Mouse (Mus musculus) hindbrain, embryonic 13.5 days (tissue): ENCODE results near the gene Pcx. TPM values are rescaled to one million over a fixed set of nuclear protein-coding genes. Genes with fewer than 3 reads are reported as not detected.

Source experiments
- ATAC-seq: fragments of 200-750 bp; cut with Nextera tagmentation; 2 replicates; pipeline ENCODE4 v1.8.0; 2017; ENCODE audit warnings: moderate TSS enrichment; ENCODE audit not compliant: low FRiP score
- H3K27ac ChIP-seq: fragments of 300-500 bp; sonication (generic); 2 replicates; pipeline ENCODE4 v1.5.1; 2015; ENCODE audit warnings: inconsistent platforms, mild to moderate bottlenecking, moderate library complexity
- H3K27me3 ChIP-seq: fragments of 300-500 bp; sonication (generic); 2 replicates; pipeline ENCODE4 v1.6.1; 2015; ENCODE audit warnings: mild to moderate bottlenecking, inconsistent platforms
- H3K36me3 ChIP-seq: fragments of 300-500 bp; sonication (generic); 2 replicates; pipeline ENCODE4 v1.6.1; 2015; ENCODE audit warnings: mild to moderate bottlenecking, inconsistent platforms
- H3K4me1 ChIP-seq: fragments of 300-500 bp; sonication (generic); replicated peaks from 2 replicates; pipeline ENCODE4 v1.6.1; 2015; ENCODE audit warnings: inconsistent platforms
- H3K4me2 ChIP-seq: fragments of 300-500 bp; sonication (generic); 2 replicates; pipeline ENCODE4 v1.6.1; 2015; ENCODE audit warnings: inconsistent platforms, mild to moderate bottlenecking, moderate library complexity
- H3K4me3 ChIP-seq: fragments of 300-500 bp; sonication (generic); 2 replicates; pipeline ENCODE4 v1.5.1; 2015; ENCODE audit warnings: mild to moderate bottlenecking, inconsistent platforms
- H3K9ac ChIP-seq: fragments of 300-500 bp; sonication (generic); 2 replicates; pipeline ENCODE4 v1.6.1; 2015; ENCODE audit warnings: mild to moderate bottlenecking, inconsistent platforms
- H3K9me3 ChIP-seq: fragments of 300-500 bp; sonication (generic); 2 replicates; pipeline ENCODE4 v1.6.1; 2016; ENCODE audit warnings: inconsistent platforms
- WGBS: fragments of 180-500 bp; shearing (Covaris S2); methylation state at CpG from one replicate; pipeline ENCODE4 v1.1.7; 2015; 5-methylcytosine and 5-hydroxymethylcytosine counted together
- polyA plus RNA-seq: library from polyadenylated mRNA; unstranded; fragments of >200 nt; fragmentation: Nextera tagmentation; extraction: Ambion mirVana; gene quantifications from 2 replicates; pipeline ENCODE4 v1.2.1, GENCODE M21; 2015

Gene Pcx
- polyA plus RNA-seq: 22.5 and 24.3 TPM in 2 replicates

GRCm38 (mm10) chr19:4509986-4510963 is at the start of gene Pcx:
Gene Pcx (plus strand): TSS chr19:4510472.
- H3K4me1 ChIP-seq: peaks cover 13% of the 10 kb centered on the region
- peaks cover 11% of the 10 kb centered on the region; the same call in 1 of the 2 replicates for H3K27me3 ChIP-seq
- peak; percentile 100 for ATAC-seq
- under 1% methylated on average over 80 of the region's 82 CpGs for WGBS
- peak within 1 kb of the TSS; percentile 65 for H3K4me3 ChIP-seq
- H3K9me3 ChIP-seq: no peaks in the 10 kb centered on the region
- H3K36me3 ChIP-seq: no peaks in the 10 kb centered on the region
- H3K4me2 ChIP-seq: peak within 1 kb of the TSS; percentile 79
- H3K9ac ChIP-seq: peak within 1 kb of the TSS; percentile 75
- H3K27ac ChIP-seq: peak within 1 kb of the TSS; percentile 70; the same call in 1 of the 2 replicates

GRCm38 (mm10) chr19:4461981-4462380 is 48.3 kb upstream of the Pcx start:
- no peak for ATAC-seq
- no peak overlapping the region for H3K9ac ChIP-seq
- H3K9me3 ChIP-seq: no peaks in the 10 kb centered on the region
- no peak overlapping the region for H3K4me3 ChIP-seq
- H3K36me3 ChIP-seq: no peaks in the 10 kb centered on the region
- H3K4me2 ChIP-seq: no peak overlapping the region
- H3K27me3 ChIP-seq: peaks cover 7% of the 10 kb centered on the region; the same call in 1 of the 2 replicates
- H3K4me1 ChIP-seq: 0 out of 2 replicates have a peak, but pooled peaks cover under 1% of the 10 kb centered on the region
- no peak overlapping the region for H3K27ac ChIP-seq
- WGBS: 90% methylated on average over 8 of the region's 8 CpGs

- H3K4me3 ChIP-seq: no peak overlapping the region
- H3K4me2 ChIP-seq: no peak overlapping the region
- no peak for ATAC-seq
- H3K4me1 ChIP-seq: no peaks in the 10 kb centered on the region
- H3K27me3 ChIP-seq: no peaks in the 10 kb centered on the region
- no peaks in the 10 kb centered on the region for H3K9me3 ChIP-seq
- 88% methylated on average over 4 of the region's 4 CpGs for WGBS
- no peak overlapping the region for H3K27ac ChIP-seq
- H3K9ac ChIP-seq: no peak overlapping the region
- no peaks in the 10 kb centered on the region for H3K36me3 ChIP-seq
Measured at GRCm38 (mm10) chr19:4464666-4465065, 45.6 kb upstream of the Pcx start.

- 30% methylated on average over 5 of the region's 5 CpGs for WGBS
- no peak overlapping the region for H3K4me3 ChIP-seq
- no peaks in the 10 kb centered on the region for H3K9me3 ChIP-seq
- ATAC-seq: no peak
- H3K36me3 ChIP-seq: no peaks in the 10 kb centered on the region
- 0 out of 2 replicates have a peak, but pooled peaks cover 4% of the 10 kb centered on the region for H3K27me3 ChIP-seq
- H3K9ac ChIP-seq: no peak overlapping the region
- no peaks in the 10 kb centered on the region for H3K4me1 ChIP-seq
- H3K27ac ChIP-seq: no peak overlapping the region
- H3K4me2 ChIP-seq: no peak overlapping the region
Measured at GRCm38 (mm10) chr19:4468363-4468762, 41.9 kb upstream of the Pcx start.

- Histone ChIP-seq H3K4me2 (no peak overlapping the region), H3K9me3 (no peaks in the 10 kb centered on the region), H3K27ac (no peak overlapping the region), H3K27me3 (peaks cover 47% of the 10 kb centered on the region), H3K4me1 (peaks cover 10% of the 10 kb centered on the region), H3K4me3 (no peak overlapping the region), H3K36me3 (no peaks in the 10 kb centered on the region), H3K9ac (no peak overlapping the region)
- no peak for ATAC-seq
- WGBS: 91% methylated on average over 5 of the region's 5 CpGs
Measured at GRCm38 (mm10) chr19:4473549-4473948, 36.7 kb upstream of the Pcx start.

GRCm38 (mm10) chr19:4474739-4475138 is 35.5 kb upstream of the Pcx start:
- Histone ChIP-seq H3K27me3 (peaks cover 57% of the 10 kb centered on the region), H3K9ac (no peak overlapping the region), H3K27ac (no peak overlapping the region), H3K4me1 (peaks cover 10% of the 10 kb centered on the region), H3K4me2 (no peak overlapping the region), H3K9me3 (no peaks in the 10 kb centered on the region), H3K4me3 (no peak overlapping the region), H3K36me3 (no peaks in the 10 kb centered on the region)
- 58% methylated on average over 3 of the region's 3 CpGs for WGBS
- ATAC-seq: no peak

GRCm38 (mm10) chr19:4475224-4475925 is 34.9 kb upstream of the Pcx start:
- peaks cover 63% of the 10 kb centered on the region for H3K27me3 ChIP-seq
- no peak overlapping the region for H3K4me3 ChIP-seq
- H3K9ac ChIP-seq: no peak overlapping the region
- no peak for ATAC-seq
- 74% methylated on average over 11 of the region's 11 CpGs for WGBS
- H3K4me2 ChIP-seq: no peak overlapping the region
- H3K27ac ChIP-seq: no peak overlapping the region
- no peaks in the 10 kb centered on the region for H3K9me3 ChIP-seq
- H3K4me1 ChIP-seq: peaks cover 10% of the 10 kb centered on the region
- no peaks in the 10 kb centered on the region for H3K36me3 ChIP-seq

- H3K4me3 ChIP-seq: peak overlapping the region; percentile 57
- no peak overlapping the region for H3K27ac ChIP-seq
- no peaks in the 10 kb centered on the region for H3K9me3 ChIP-seq
- peak overlapping the region; percentile 77 for H3K9ac ChIP-seq
- no peaks in the 10 kb centered on the region for H3K36me3 ChIP-seq
- under 1% methylated on average over 66 of the region's 70 CpGs for WGBS
- peaks cover 10% of the 10 kb centered on the region for H3K4me1 ChIP-seq
- peaks cover 63% of the 10 kb centered on the region for H3K27me3 ChIP-seq
- H3K4me2 ChIP-seq: peak overlapping the region; percentile 98
- ATAC-seq: peak; percentile 82
Measured at GRCm38 (mm10) chr19:4476601-4477257, 33.5 kb upstream of the Pcx start.

GRCm38 (mm10) chr19:4477345-4478189 is 32.7 kb upstream of the Pcx start, which contains the start of gene Syt12:
Gene Syt12 (minus strand): TSS chr19:4477447.
- peaks cover 63% of the 10 kb centered on the region for H3K27me3 ChIP-seq
- H3K9me3 ChIP-seq: no peaks in the 10 kb centered on the region
- no peak within 1 kb of the TSS for H3K27ac ChIP-seq
- 37% methylated on average over 21 of the region's 21 CpGs for WGBS
- H3K9ac ChIP-seq: peak within 1 kb of the TSS; percentile 77
- no peak for ATAC-seq
- H3K4me1 ChIP-seq: peaks cover 10% of the 10 kb centered on the region
- peak within 1 kb of the TSS; percentile 98 for H3K4me2 ChIP-seq
- peak within 1 kb of the TSS; percentile 57 for H3K4me3 ChIP-seq
- no peaks in the 10 kb centered on the region for H3K36me3 ChIP-seq

GRCm38 (mm10) chr19:4478190-4478516 is 32.1 kb upstream of the Pcx start:
- WGBS: 30% methylated on average over 1 of the region's 1 CpGs
- no peak for ATAC-seq
- peaks cover 10% of the 10 kb centered on the region for H3K4me1 ChIP-seq
- H3K27me3 ChIP-seq: peaks cover 59% of the 10 kb centered on the region
- H3K4me2 ChIP-seq: no peak overlapping the region
- no peak overlapping the region for H3K27ac ChIP-seq
- H3K9me3 ChIP-seq: no peaks in the 10 kb centered on the region
- H3K36me3 ChIP-seq: no peaks in the 10 kb centered on the region
- H3K4me3 ChIP-seq: no peak overlapping the region
- H3K9ac ChIP-seq: no peak overlapping the region

GRCm38 (mm10) chr19:4480041-4480440 is 30.2 kb upstream of the Pcx start:
- Histone ChIP-seq H3K27me3 (peaks cover 48% of the 10 kb centered on the region), H3K9me3 (no peaks in the 10 kb centered on the region), H3K9ac (no peak overlapping the region), H3K36me3 (no peaks in the 10 kb centered on the region), H3K4me1 (peaks cover 10% of the 10 kb centered on the region), H3K4me2 (no peak overlapping the region), H3K4me3 (no peak overlapping the region), H3K27ac (no peak overlapping the region)
- WGBS: 85% methylated on average over 2 of the region's 2 CpGs
- ATAC-seq: no peak
